Mouse (Mus musculus) liver, embryonic 12.5 days (tissue): ENCODE results near the gene Fam187b. TPM values are rescaled to one million over a fixed set of nuclear protein-coding genes. Genes with fewer than 3 reads are reported as not detected.
"Not testable (repeated sequence)": the region's sequence is repeated elsewhere in the genome, so short reads cannot be mapped to it uniquely, and the experiment has no call there.

Experiments used
- ATAC-seq: fragments of 200-750 bp; cut with Nextera tagmentation; 2 replicates; pipeline ENCODE4 v1.8.0; 2017; ENCODE audit warnings: moderate number of reproducible peaks, mild to moderate bottlenecking, moderate library complexity
- H3K27ac ChIP-seq: fragments of 300-500 bp; sonication (generic); 2 replicates; pipeline ENCODE4 v1.5.1; 2016; ENCODE audit warnings: mild to moderate bottlenecking
- H3K27me3 ChIP-seq: fragments of 300-500 bp; sonication (generic); replicated peaks from 2 replicates; pipeline ENCODE4 v1.6.1; 2016; ENCODE audit warnings: mild to moderate bottlenecking, moderate library complexity
- H3K36me3 ChIP-seq: fragments of 300-500 bp; sonication (generic); 2 replicates; pipeline ENCODE4 v1.6.1; 2016; ENCODE audit warnings: mild to moderate bottlenecking, moderate library complexity
- H3K4me1 ChIP-seq: fragments of 300-500 bp; sonication (generic); 2 replicates; pipeline ENCODE4 v1.6.1; 2016
- H3K4me2 ChIP-seq: fragments of 300-500 bp; sonication (generic); 2 replicates; pipeline ENCODE4 v1.6.1; 2016; ENCODE audit warnings: mild to moderate bottlenecking, moderate library complexity
- H3K4me3 ChIP-seq: fragments of 300-500 bp; sonication (generic); 2 replicates; pipeline ENCODE4 v1.5.1; 2016; ENCODE audit warnings: mild to moderate bottlenecking, moderate library complexity
- H3K9ac ChIP-seq: fragments of 300-500 bp; sonication (generic); 2 replicates; pipeline ENCODE4 v1.6.1; 2016; ENCODE audit warnings: mild to moderate bottlenecking, moderate library complexity
- H3K9me3 ChIP-seq: fragments of 300-500 bp; sonication (generic); replicated peaks from 2 replicates; pipeline ENCODE4 v1.6.1; 2016; ENCODE audit warnings: mild to moderate bottlenecking, moderate library complexity
- WGBS: fragments of 180-500 bp; shearing (Covaris S2); methylation state at CpG from one replicate; pipeline ENCODE4 v1.1.7; 2016; ENCODE audit not compliant: insufficient replicate concordance; 5-methylcytosine and 5-hydroxymethylcytosine counted together
- polyA plus RNA-seq: library from polyadenylated mRNA; unstranded; fragments of >200 nt; fragmentation: Nextera tagmentation; extraction: Ambion mirVana; gene quantifications from 2 replicates; pipeline ENCODE4 v1.2.1, GENCODE M21; 2016

Gene Fam187b
- 1.9 and 2.8 TPM in 2 replicates for polyA plus RNA-seq

GRCm38 (mm10) chr7:30973501-30974289, at the start of gene Fam187b:
Fam187b (plus strand) TSS chr7:30973790.
- Histone ChIP-seq H3K36me3 (no peaks in the 10 kb centered on the region), H3K9ac (peak within 1 kb of the TSS; percentile 52), H3K27ac (peak within 1 kb of the TSS; percentile 60; the same call in 1 of the 2 replicates), H3K4me3 (peak within 1 kb of the TSS; percentile 52), H3K4me2 (peak within 1 kb of the TSS; percentile 65), H3K4me1 (peaks cover 12% of the 10 kb centered on the region), H3K27me3 (peaks cover 24% of the 10 kb centered on the region), H3K9me3 (no peaks in the 10 kb centered on the region)
- peak; percentile 76 for ATAC-seq
- 2% methylated on average over 37 of the region's 37 CpGs for WGBS

- H3K36me3 ChIP-seq, result no peaks in the 10 kb centered on the region
- H3K27ac ChIP-seq, result no peak overlapping the region
- ATAC-seq, result no peak
- no peak overlapping the region for H3K4me2 ChIP-seq
- no peaks in the 10 kb centered on the region for H3K9me3 ChIP-seq
- H3K4me3 ChIP-seq, result no peak overlapping the region
- H3K27me3 ChIP-seq, result peaks cover 7% of the 10 kb centered on the region; the same call in 1 of the 2 replicates
- H3K9ac ChIP-seq, result no peak overlapping the region
- WGBS, result 40% methylated on average over 3 of the region's 3 CpGs
- no peaks in the 10 kb centered on the region for H3K4me1 ChIP-seq
Measured at GRCm38 (mm10) chr7:30924071-30924470, 49.5 kb upstream of the Fam187b start.

GRCm38 (mm10) chr7:30924581-30924980, 49.0 kb upstream of the Fam187b start, which contains the start of gene Hamp2:
Hamp2 (minus strand) TSS chr7:30924681.
- WGBS, result 59% methylated on average over 2 of the region's 2 CpGs
- H3K27ac ChIP-seq, H3K4me2 ChIP-seq, H3K36me3 ChIP-seq, H3K9me3 ChIP-seq, H3K4me3 ChIP-seq, H3K27me3 ChIP-seq, H3K4me1 ChIP-seq, ATAC-seq, H3K9ac ChIP-seq: not testable (repeated sequence)

- H3K36me3 ChIP-seq, H3K27ac ChIP-seq, H3K4me3 ChIP-seq, H3K27me3 ChIP-seq, H3K9me3 ChIP-seq, H3K4me1 ChIP-seq, ATAC-seq, H3K4me2 ChIP-seq, H3K9ac ChIP-seq: not testable (repeated sequence)
- WGBS, result 51% methylated on average over 6 of the region's 6 CpGs
Measured at GRCm38 (mm10) chr7:30935422-30936099, 38.0 kb upstream of the Fam187b start.

- not testable (repeated sequence) for H3K4me1 ChIP-seq, ATAC-seq
- WGBS, result 73% methylated on average over 1 of the region's 1 CpGs
Measured at GRCm38 (mm10) chr7:30940070-30940469, 33.5 kb upstream of the Fam187b start.

GRCm38 (mm10) chr7:30942365-30942764, 31.2 kb upstream of the Fam187b start:
- WGBS, result 25% methylated on average over 3 of the region's 3 CpGs
- not testable (repeated sequence) for H3K27me3 ChIP-seq, H3K27ac ChIP-seq, H3K9me3 ChIP-seq, H3K4me3 ChIP-seq, ATAC-seq, H3K4me1 ChIP-seq, H3K4me2 ChIP-seq, H3K9ac ChIP-seq
- peaks cover 16% of the 10 kb centered on the region for H3K36me3 ChIP-seq

More at GRCm38 (mm10) chr7:30940070-30940469, 33.5 kb upstream of the Fam187b start:
- H3K4me3 ChIP-seq, H3K27me3 ChIP-seq, H3K9me3 ChIP-seq, H3K9ac ChIP-seq, H3K4me2 ChIP-seq, H3K36me3 ChIP-seq, H3K27ac ChIP-seq: not testable (repeated sequence)

- 48% methylated on average over 9 of the region's 9 CpGs for WGBS
- ATAC-seq, result no peak
Measured at GRCm38 (mm10) chr7:30943909-30944635, 29.5 kb upstream of the Fam187b start, which contains the start of gene Hamp. Hamp (minus strand) TSS chr7:30944032.

GRCm38 (mm10) chr7:30944706-30945105, 28.9 kb upstream of the Fam187b start:
- 69% methylated on average over 2 of the region's 2 CpGs for WGBS
- peaks cover 29% of the 10 kb centered on the region for H3K36me3 ChIP-seq
- H3K4me1 ChIP-seq, result not testable (repeated sequence)

More at GRCm38 (mm10) chr7:30943909-30944635, 29.5 kb upstream of the Fam187b start, which contains the start of gene Hamp:
- Histone ChIP-seq H3K36me3 (peaks cover 23% of the 10 kb centered on the region), H3K9ac (no peak within 1 kb of the TSS), H3K9me3 (no peaks in the 10 kb centered on the region), H3K4me3 (no peak within 1 kb of the TSS), H3K4me2 (no peak within 1 kb of the TSS), H3K4me1 (no peaks in the 10 kb centered on the region), H3K27ac (no peak within 1 kb of the TSS), H3K27me3 (no peaks in the 10 kb centered on the region)

GRCm38 (mm10) chr7:30945466-30945865, 28.1 kb upstream of the Fam187b start:
- not testable (repeated sequence) for ATAC-seq, H3K4me3 ChIP-seq, H3K9me3 ChIP-seq, H3K4me2 ChIP-seq, H3K27me3 ChIP-seq, H3K4me1 ChIP-seq, H3K27ac ChIP-seq, H3K9ac ChIP-seq
- WGBS, result 88% methylated on average over 7 of the region's 7 CpGs
- peaks cover 37% of the 10 kb centered on the region for H3K36me3 ChIP-seq

More at GRCm38 (mm10) chr7:30944706-30945105, 28.9 kb upstream of the Fam187b start:
- not testable (repeated sequence) for ATAC-seq, H3K27me3 ChIP-seq, H3K4me3 ChIP-seq, H3K9ac ChIP-seq, H3K27ac ChIP-seq, H3K9me3 ChIP-seq, H3K4me2 ChIP-seq

GRCm38 (mm10) chr7:30945876-30946275, 27.7 kb upstream of the Fam187b start:
- no peak for ATAC-seq
- H3K9ac ChIP-seq, result no peak overlapping the region
- no peaks in the 10 kb centered on the region for H3K27me3 ChIP-seq
- H3K9me3 ChIP-seq, result no peaks in the 10 kb centered on the region
- H3K36me3 ChIP-seq, result peaks cover 41% of the 10 kb centered on the region
- no peak overlapping the region for H3K4me2 ChIP-seq
- no peak overlapping the region for H3K4me3 ChIP-seq
- WGBS, result 76% methylated on average over 7 of the region's 7 CpGs
- H3K27ac ChIP-seq, result no peak overlapping the region
- H3K4me1 ChIP-seq, result no peaks in the 10 kb centered on the region

GRCm38 (mm10) chr7:30949902-30950301, 23.7 kb upstream of the Fam187b start:
- H3K4me3 ChIP-seq, H3K27ac ChIP-seq, ATAC-seq, H3K9me3 ChIP-seq, H3K27me3 ChIP-seq, H3K4me2 ChIP-seq, H3K9ac ChIP-seq: not testable (repeated sequence)
- H3K36me3 ChIP-seq, result peaks cover 81% of the 10 kb centered on the region
- WGBS, result 79% methylated on average over 3 of the region's 3 CpGs
- H3K4me1 ChIP-seq, result peaks cover 18% of the 10 kb centered on the region
